Mouse (Mus musculus): ENCODE data around the gene Srp9. TPM values are rescaled to one million over a fixed set of nuclear protein-coding genes. Genes with fewer than 3 reads are reported as not detected.

Gene Srp9
- polyA plus RNA-seq (2015; fragmentation: Nextera tagmentation; extraction: Ambion mirVana) = 135 and 142 TPM in 2 replicates

- peak within 1 kb of the TSS; percentile 52 for H3K4me2 ChIP-seq (ENCODE audit: low read depth, low read length)
These were observed at the start of gene Srp9 for GRCm38 (mm10) chr1:182124506-182124905. TSS of gene Srp9 (plus strand) at chr1:182124737.

GRCm38 (mm10) chr1:182081744-182082419 lies 42.7 kb upstream of the Srp9 start:
- H3K4me3 ChIP-seq (ENCODE audit: low read length) = no peak overlapping the region
- no peak overlapping the region for H3K4me2 ChIP-seq (ENCODE audit: low read depth, low read length)
- 0 out of 2 replicates have a peak, but pooled peaks cover 4% of the 10 kb centered on the region for H3K9me3 ChIP-seq (ENCODE audit: control insufficient read depth, low read length)
- 21% methylated on average over 16 of the region's 16 CpGs for WGBS
- H3K9ac ChIP-seq (ENCODE audit: low read depth, low read length) = no peak overlapping the region
- no peaks in the 10 kb centered on the region for H3K36me3 ChIP-seq (ENCODE audit: control insufficient read depth, insufficient read depth, low read length)
- no peaks in the 10 kb centered on the region for H3K27me3 ChIP-seq (replicated peaks; ENCODE audit: control insufficient read depth, insufficient read depth, low read length)
- ATAC-seq = peak; percentile 71
- H3K4me1 ChIP-seq (ENCODE audit: control insufficient read depth, insufficient read depth, low read length) = peaks cover 16% of the 10 kb centered on the region; the same call in 1 of the 2 replicates
- H3K27ac ChIP-seq (ENCODE audit: low read length) = peak overlapping the region; percentile 23

More at GRCm38 (mm10) chr1:182124506-182124905, at the start of gene Srp9:
- peak within 1 kb of the TSS; percentile 86 for H3K9ac ChIP-seq (ENCODE audit: low read depth, low read length)
- H3K4me3 ChIP-seq (ENCODE audit: low read length) = peak within 1 kb of the TSS; percentile 86
- H3K27ac ChIP-seq (ENCODE audit: low read length) = peak within 1 kb of the TSS; percentile 83
- ATAC-seq = peak; percentile 99
- peaks cover 11% of the 10 kb centered on the region for H3K4me1 ChIP-seq (ENCODE audit: control insufficient read depth, insufficient read depth, low read length)
- no peaks in the 10 kb centered on the region for H3K9me3 ChIP-seq (ENCODE audit: control insufficient read depth, low read length)
- no peaks in the 10 kb centered on the region for H3K27me3 ChIP-seq (replicated peaks; ENCODE audit: control insufficient read depth, insufficient read depth, low read length)
- H3K36me3 ChIP-seq (ENCODE audit: control insufficient read depth, insufficient read depth, low read length) = 0 out of 2 replicates have a peak, but pooled peaks cover 8% of the 10 kb centered on the region
- under 1% methylated on average over 37 of the region's 37 CpGs for WGBS

GRCm38 (mm10) chr1:182083459-182083858 lies 41.1 kb upstream of the Srp9 start:
- Histone ChIP-seq H3K27me3 (replicated peaks; ENCODE audit: control insufficient read depth, insufficient read depth, low read length) (no peaks in the 10 kb centered on the region), H3K9me3 (ENCODE audit: control insufficient read depth, low read length) (no peaks in the 10 kb centered on the region), H3K27ac (ENCODE audit: low read length) (no peak overlapping the region), H3K4me2 (ENCODE audit: low read depth, low read length) (no peak overlapping the region), H3K4me3 (ENCODE audit: low read length) (no peak overlapping the region), H3K36me3 (ENCODE audit: control insufficient read depth, insufficient read depth, low read length) (no peaks in the 10 kb centered on the region), H3K9ac (ENCODE audit: low read depth, low read length) (no peak overlapping the region), H3K4me1 (ENCODE audit: control insufficient read depth, insufficient read depth, low read length) (peaks cover 23% of the 10 kb centered on the region)
- WGBS = 80% methylated on average over 4 of the region's 4 CpGs
- no peak for ATAC-seq

- WGBS = 45% methylated on average over 7 of the region's 7 CpGs
- peak overlapping the region; percentile 26; the same call in 1 of the 2 replicates for H3K9ac ChIP-seq (ENCODE audit: low read depth, low read length)
- no peak overlapping the region for H3K4me2 ChIP-seq (ENCODE audit: low read depth, low read length)
- no peaks in the 10 kb centered on the region for H3K9me3 ChIP-seq (ENCODE audit: control insufficient read depth, low read length)
- H3K27me3 ChIP-seq (replicated peaks; ENCODE audit: control insufficient read depth, insufficient read depth, low read length) = no peaks in the 10 kb centered on the region
- H3K4me1 ChIP-seq (ENCODE audit: control insufficient read depth, insufficient read depth, low read length) = peaks cover 49% of the 10 kb centered on the region
- H3K36me3 ChIP-seq (ENCODE audit: control insufficient read depth, insufficient read depth, low read length) = no peaks in the 10 kb centered on the region
- no peak overlapping the region for H3K27ac ChIP-seq (ENCODE audit: low read length)
- ATAC-seq = no peak
- no peak overlapping the region for H3K4me3 ChIP-seq (ENCODE audit: low read length)
These were observed 37.8 kb upstream of the Srp9 start for GRCm38 (mm10) chr1:182086759-182087158.

GRCm38 (mm10) chr1:182087351-182087750 lies 37.2 kb upstream of the Srp9 start:
- H3K9me3 ChIP-seq (ENCODE audit: control insufficient read depth, low read length) = no peaks in the 10 kb centered on the region
- H3K4me1 ChIP-seq (ENCODE audit: control insufficient read depth, insufficient read depth, low read length) = peaks cover 47% of the 10 kb centered on the region
- no peaks in the 10 kb centered on the region for H3K27me3 ChIP-seq (replicated peaks; ENCODE audit: control insufficient read depth, insufficient read depth, low read length)
- H3K4me2 ChIP-seq (ENCODE audit: low read depth, low read length) = no peak overlapping the region
- no peaks in the 10 kb centered on the region for H3K36me3 ChIP-seq (ENCODE audit: control insufficient read depth, insufficient read depth, low read length)
- H3K9ac ChIP-seq (ENCODE audit: low read depth, low read length) = no peak overlapping the region
- H3K4me3 ChIP-seq (ENCODE audit: low read length) = no peak overlapping the region
- H3K27ac ChIP-seq (ENCODE audit: low read length) = no peak overlapping the region
- WGBS = 84% methylated on average over 3 of the region's 3 CpGs
- ATAC-seq = no peak

- no peaks in the 10 kb centered on the region for H3K9me3 ChIP-seq (ENCODE audit: control insufficient read depth, low read length)
- H3K9ac ChIP-seq (ENCODE audit: low read depth, low read length) = no peak overlapping the region
- no peak overlapping the region for H3K27ac ChIP-seq (ENCODE audit: low read length)
- no peak for ATAC-seq
- no peak overlapping the region for H3K4me3 ChIP-seq (ENCODE audit: low read length)
- H3K4me1 ChIP-seq (ENCODE audit: control insufficient read depth, insufficient read depth, low read length) = peaks cover 47% of the 10 kb centered on the region
- H3K27me3 ChIP-seq (replicated peaks; ENCODE audit: control insufficient read depth, insufficient read depth, low read length) = no peaks in the 10 kb centered on the region
- H3K36me3 ChIP-seq (ENCODE audit: control insufficient read depth, insufficient read depth, low read length) = no peaks in the 10 kb centered on the region
- 79% methylated on average over 14 of the region's 14 CpGs for WGBS
- no peak overlapping the region for H3K4me2 ChIP-seq (ENCODE audit: low read depth, low read length)
These were observed 36.5 kb upstream of the Srp9 start for GRCm38 (mm10) chr1:182087753-182088633.

- Histone ChIP-seq H3K4me3 (ENCODE audit: low read length) (no peak overlapping the region), H3K27ac (ENCODE audit: low read length) (peak overlapping the region; percentile 73), H3K4me2 (ENCODE audit: low read depth, low read length) (no peak overlapping the region), H3K9ac (ENCODE audit: low read depth, low read length) (peak overlapping the region; percentile 15; the same call in 1 of the 2 replicates), H3K4me1 (ENCODE audit: control insufficient read depth, insufficient read depth, low read length) (peaks cover 47% of the 10 kb centered on the region), H3K9me3 (ENCODE audit: control insufficient read depth, low read length) (no peaks in the 10 kb centered on the region), H3K27me3 (replicated peaks; ENCODE audit: control insufficient read depth, insufficient read depth, low read length) (no peaks in the 10 kb centered on the region), H3K36me3 (ENCODE audit: control insufficient read depth, insufficient read depth, low read length) (no peaks in the 10 kb centered on the region)
- peak; percentile 45 for ATAC-seq
- WGBS = 48% methylated on average over 14 of the region's 14 CpGs
These were observed 35.6 kb upstream of the Srp9 start for GRCm38 (mm10) chr1:182088844-182089418.

GRCm38 (mm10) chr1:182089600-182090297 lies 34.8 kb upstream of the Srp9 start:
- Histone ChIP-seq H3K36me3 (ENCODE audit: control insufficient read depth, insufficient read depth, low read length) (no peaks in the 10 kb centered on the region), H3K9ac (ENCODE audit: low read depth, low read length) (peak overlapping the region; percentile 27), H3K4me2 (ENCODE audit: low read depth, low read length) (no peak overlapping the region), H3K4me3 (ENCODE audit: low read length) (no peak overlapping the region), H3K9me3 (ENCODE audit: control insufficient read depth, low read length) (no peaks in the 10 kb centered on the region), H3K4me1 (ENCODE audit: control insufficient read depth, insufficient read depth, low read length) (peaks cover 51% of the 10 kb centered on the region), H3K27me3 (replicated peaks; ENCODE audit: control insufficient read depth, insufficient read depth, low read length) (no peaks in the 10 kb centered on the region), H3K27ac (ENCODE audit: low read length) (peak overlapping the region; percentile 73)
- 24% methylated on average over 15 of the region's 15 CpGs for WGBS
- ATAC-seq = peak; percentile 30; the same call in 1 of the 2 replicates

All from intestine, embryonic 16.5 days (tissue).